Mouse (Mus musculus) neural tube, embryonic 12.5 days (tissue): Measurements from ENCODE around the gene Stmn1. TPM values are rescaled to one million over a fixed set of nuclear protein-coding genes. Genes with fewer than 3 reads are reported as not detected.

Experiments
- ATAC-seq: fragments of 200-750 bp; cut with Nextera tagmentation; 2 replicates; pipeline ENCODE4 v1.8.0; 2017; ENCODE audit warnings: low read depth, mild to moderate bottlenecking, moderate TSS enrichment, moderate library complexity; ENCODE audit not compliant: low FRiP score
- H3K27ac ChIP-seq: fragments of 300-500 bp; sonication (generic); 2 replicates; pipeline ENCODE4 v1.5.1; 2016
- H3K27me3 ChIP-seq: fragments of 300-500 bp; sonication (generic); replicated peaks from 2 replicates; pipeline ENCODE4 v1.6.1; 2016; ENCODE audit warnings: mild to moderate bottlenecking
- H3K36me3 ChIP-seq: fragments of 300-500 bp; sonication (generic); 2 replicates; pipeline ENCODE4 v1.6.1; 2016; ENCODE audit warnings: mild to moderate bottlenecking
- H3K4me1 ChIP-seq: fragments of 300-500 bp; sonication (generic); 2 replicates; pipeline ENCODE4 v1.6.1; 2016
- H3K4me2 ChIP-seq: fragments of 300-500 bp; sonication (generic); replicated peaks from 2 replicates; pipeline ENCODE4 v1.6.1; 2016; ENCODE audit warnings: mild to moderate bottlenecking
- H3K4me3 ChIP-seq: fragments of 300-500 bp; sonication (generic); 2 replicates; pipeline ENCODE4 v1.5.1; 2016
- H3K9ac ChIP-seq: fragments of 300-500 bp; sonication (generic); 2 replicates; pipeline ENCODE4 v1.6.1; 2016; ENCODE audit warnings: mild to moderate bottlenecking
- H3K9me3 ChIP-seq: fragments of 300-500 bp; sonication (generic); 2 replicates; pipeline ENCODE4 v1.6.1; 2016; ENCODE audit warnings: mild to moderate bottlenecking
- WGBS: fragments of 180-500 bp; shearing (Covaris S2); methylation state at CpG from one replicate; pipeline ENCODE4 v1.1.7; 2016; 5-methylcytosine and 5-hydroxymethylcytosine counted together
- polyA plus RNA-seq: library from polyadenylated mRNA; unstranded; fragments of >200 nt; fragmentation: Nextera tagmentation; extraction: Ambion mirVana; gene quantifications from 2 replicates; pipeline ENCODE4 v1.2.1, GENCODE M21; 2016

The Stmn1 gene
- polyA plus RNA-seq, 1 experiment from 2014 or later, result 4,994 TPM

GRCm38 (mm10) chr4:134465789-134466188, 2.3 kb upstream of the Stmn1 start:
- Histone ChIP-seq H3K4me3 (no peak overlapping the region), H3K4me2 (peak overlapping the region; percentile 24; the same call in 1 of the 2 replicates), H3K4me1 (peaks cover 18% of the 10 kb centered on the region), H3K9me3 (no peaks in the 10 kb centered on the region), H3K36me3 (peaks cover 2% of the 10 kb centered on the region), H3K9ac (peak overlapping the region; percentile 13; the same call in 1 of the 2 replicates), H3K27ac (no peak overlapping the region), H3K27me3 (no peaks in the 10 kb centered on the region)
- WGBS, result 49% methylated on average over 12 of the region's 12 CpGs
- ATAC-seq, result no peak

- H3K4me3 ChIP-seq, result no peak overlapping the region
- no peaks in the 10 kb centered on the region for H3K27me3 ChIP-seq
- H3K27ac ChIP-seq, result 0 out of 2 replicates have a peak overlapping the region, but pooled peaks have one; percentile 63
- peaks cover 22% of the 10 kb centered on the region for H3K4me1 ChIP-seq
- 64% methylated on average over 11 of the region's 11 CpGs for WGBS
- no peaks in the 10 kb centered on the region for H3K9me3 ChIP-seq
- no peak overlapping the region for H3K9ac ChIP-seq
- peaks cover 9% of the 10 kb centered on the region for H3K36me3 ChIP-seq
- ATAC-seq, result no peak
- peak overlapping the region; percentile 84 for H3K4me2 ChIP-seq
These were observed 1.5 kb upstream of the Stmn1 start for GRCm38 (mm10) chr4:134466381-134467262.

GRCm38 (mm10) chr4:134467435-134468214, 495 bp upstream of the Stmn1 start:
- H3K4me2 ChIP-seq, result peak overlapping the region; percentile 84
- H3K4me1 ChIP-seq, result peaks cover 30% of the 10 kb centered on the region
- peak overlapping the region; percentile 94 for H3K27ac ChIP-seq
- ATAC-seq, result peak; percentile 23
- WGBS, result 1% methylated on average over 31 of the region's 31 CpGs
- no peaks in the 10 kb centered on the region for H3K9me3 ChIP-seq
- no peaks in the 10 kb centered on the region for H3K27me3 ChIP-seq
- H3K9ac ChIP-seq, result peak overlapping the region; percentile 98
- peaks cover 18% of the 10 kb centered on the region for H3K36me3 ChIP-seq
- peak overlapping the region; percentile 96 for H3K4me3 ChIP-seq

GRCm38 (mm10) chr4:134468578-134469266, 602 bp downstream of the Stmn1 start:
- H3K36me3 ChIP-seq, result peaks cover 25% of the 10 kb centered on the region
- peaks cover 36% of the 10 kb centered on the region for H3K4me1 ChIP-seq
- WGBS, result under 1% methylated on average over 62 of the region's 68 CpGs
- H3K4me3 ChIP-seq, result peak overlapping the region; percentile 96
- peak; percentile 86 for ATAC-seq
- peak overlapping the region; percentile 94 for H3K27ac ChIP-seq
- H3K27me3 ChIP-seq, result no peaks in the 10 kb centered on the region
- H3K4me2 ChIP-seq, result peak overlapping the region; percentile 84
- H3K9me3 ChIP-seq, result no peaks in the 10 kb centered on the region
- H3K9ac ChIP-seq, result peak overlapping the region; percentile 98

GRCm38 (mm10) chr4:134469341-134469796, 1.2 kb downstream of the Stmn1 start:
- 7% methylated on average over 6 of the region's 6 CpGs for WGBS
- Histone ChIP-seq H3K27ac (peak overlapping the region; percentile 94), H3K9me3 (no peaks in the 10 kb centered on the region), H3K27me3 (no peaks in the 10 kb centered on the region), H3K4me1 (peaks cover 43% of the 10 kb centered on the region), H3K9ac (peak overlapping the region; percentile 98), H3K4me2 (peak overlapping the region; percentile 84), H3K36me3 (peaks cover 31% of the 10 kb centered on the region), H3K4me3 (peak overlapping the region; percentile 96)
- ATAC-seq, result peak; percentile 35

GRCm38 (mm10) chr4:134469985-134470384, 1.9 kb downstream of the Stmn1 start:
- peaks cover 37% of the 10 kb centered on the region for H3K36me3 ChIP-seq
- H3K9me3 ChIP-seq, result no peaks in the 10 kb centered on the region
- no peaks in the 10 kb centered on the region for H3K27me3 ChIP-seq
- peaks cover 49% of the 10 kb centered on the region for H3K4me1 ChIP-seq
- H3K27ac ChIP-seq, result peak overlapping the region; percentile 94; the same call in 1 of the 2 replicates
- H3K9ac ChIP-seq, result peak overlapping the region; percentile 98
- 57% methylated on average over 3 of the region's 3 CpGs for WGBS
- H3K4me2 ChIP-seq, result peak overlapping the region; percentile 84
- no peak for ATAC-seq
- peak overlapping the region; percentile 96 for H3K4me3 ChIP-seq

GRCm38 (mm10) chr4:134471469-134471868, 3.3 kb downstream of the Stmn1 start:
- H3K4me1 ChIP-seq, result peaks cover 42% of the 10 kb centered on the region
- peaks cover 52% of the 10 kb centered on the region for H3K36me3 ChIP-seq
- ATAC-seq, result no peak
- peak overlapping the region; percentile 96 for H3K4me3 ChIP-seq
- H3K27ac ChIP-seq, result no peak overlapping the region
- peak overlapping the region; percentile 84 for H3K4me2 ChIP-seq
- H3K27me3 ChIP-seq, result no peaks in the 10 kb centered on the region
- 0 out of 2 replicates have a peak overlapping the region, but pooled peaks have one; percentile 51 for H3K9ac ChIP-seq
- H3K9me3 ChIP-seq, result no peaks in the 10 kb centered on the region

GRCm38 (mm10) chr4:134473764-134474163, 5.6 kb downstream of the Stmn1 start:
- Histone ChIP-seq H3K4me3 (no peak overlapping the region), H3K27ac (peak overlapping the region; percentile 21; the same call in 1 of the 2 replicates), H3K36me3 (peaks cover 61% of the 10 kb centered on the region), H3K9ac (0 out of 2 replicates have a peak overlapping the region, but pooled peaks have one; percentile 8), H3K4me2 (peak overlapping the region; percentile 16), H3K9me3 (no peaks in the 10 kb centered on the region), H3K27me3 (no peaks in the 10 kb centered on the region), H3K4me1 (peaks cover 34% of the 10 kb centered on the region)
- WGBS, result 56% methylated on average over 4 of the region's 4 CpGs
- ATAC-seq, result no peak

- H3K27ac ChIP-seq, result peak overlapping the region; percentile 21; the same call in 1 of the 2 replicates
- WGBS, result 39% methylated on average over 8 of the region's 8 CpGs
- no peaks in the 10 kb centered on the region for H3K9me3 ChIP-seq
- peaks cover 61% of the 10 kb centered on the region for H3K36me3 ChIP-seq
- H3K4me1 ChIP-seq, result peaks cover 34% of the 10 kb centered on the region
- H3K9ac ChIP-seq, result 0 out of 2 replicates have a peak overlapping the region, but pooled peaks have one; percentile 8
- no peak overlapping the region for H3K4me3 ChIP-seq
- peak overlapping the region; percentile 16 for H3K4me2 ChIP-seq
- no peak for ATAC-seq
- no peaks in the 10 kb centered on the region for H3K27me3 ChIP-seq
These were observed 6.1 kb downstream of the Stmn1 start for GRCm38 (mm10) chr4:134474240-134474639.

GRCm38 (mm10) chr4:134476899-134477298, 8.8 kb downstream of the Stmn1 start:
- no peaks in the 10 kb centered on the region for H3K27me3 ChIP-seq
- no peak overlapping the region for H3K9ac ChIP-seq
- peaks cover 28% of the 10 kb centered on the region for H3K4me1 ChIP-seq
- no peak overlapping the region for H3K27ac ChIP-seq
- H3K4me2 ChIP-seq, result no peak overlapping the region
- no peak overlapping the region for H3K4me3 ChIP-seq
- H3K36me3 ChIP-seq, result peaks cover 50% of the 10 kb centered on the region
- ATAC-seq, result no peak
- H3K9me3 ChIP-seq, result no peaks in the 10 kb centered on the region
- WGBS, result 91% methylated on average over 8 of the region's 8 CpGs

- Histone ChIP-seq H3K27ac (no peak overlapping the region), H3K4me2 (no peak overlapping the region), H3K27me3 (no peaks in the 10 kb centered on the region), H3K36me3 (peaks cover 39% of the 10 kb centered on the region), H3K4me1 (peaks cover 18% of the 10 kb centered on the region), H3K4me3 (no peak overlapping the region), H3K9me3 (no peaks in the 10 kb centered on the region), H3K9ac (no peak overlapping the region)
- 8% methylated on average over 9 of the region's 9 CpGs for WGBS
- ATAC-seq, result peak; percentile 63
These were observed 9.9 kb downstream of the Stmn1 start for GRCm38 (mm10) chr4:134478031-134478430.
